Mouse (Mus musculus): ENCODE measurements around the gene Bend4.

- TF ChIP-seq CTCF (IDR thresholded peaks at IDR 0.05; ENCODE audit: borderline replicate concordance, insufficient read depth, low read length), result no peak
- TF ChIP-seq POLR2A (IDR thresholded peaks at IDR 0.05; ENCODE audit: low read depth, low read length), result no peak
Measured at GRCm38 (mm10) chr5:67444217-67445050, 16.3 kb upstream of the Bend4 start.

Measured in embryonic fibroblast, embryonic 13.5 days (primary cell).